Mouse (Mus musculus): ENCODE measurements around the gene Gm49322. TPM values are rescaled to one million over a fixed set of nuclear protein-coding genes. Genes with fewer than 3 reads are reported as not detected.
A peak's percentile ranks its signal among the peaks of the same experiment; 100 is the strongest.

The Gm49322 gene
- polyA plus RNA-seq, 1 experiment from 2014 or later, result 3.0 TPM

DNA sequence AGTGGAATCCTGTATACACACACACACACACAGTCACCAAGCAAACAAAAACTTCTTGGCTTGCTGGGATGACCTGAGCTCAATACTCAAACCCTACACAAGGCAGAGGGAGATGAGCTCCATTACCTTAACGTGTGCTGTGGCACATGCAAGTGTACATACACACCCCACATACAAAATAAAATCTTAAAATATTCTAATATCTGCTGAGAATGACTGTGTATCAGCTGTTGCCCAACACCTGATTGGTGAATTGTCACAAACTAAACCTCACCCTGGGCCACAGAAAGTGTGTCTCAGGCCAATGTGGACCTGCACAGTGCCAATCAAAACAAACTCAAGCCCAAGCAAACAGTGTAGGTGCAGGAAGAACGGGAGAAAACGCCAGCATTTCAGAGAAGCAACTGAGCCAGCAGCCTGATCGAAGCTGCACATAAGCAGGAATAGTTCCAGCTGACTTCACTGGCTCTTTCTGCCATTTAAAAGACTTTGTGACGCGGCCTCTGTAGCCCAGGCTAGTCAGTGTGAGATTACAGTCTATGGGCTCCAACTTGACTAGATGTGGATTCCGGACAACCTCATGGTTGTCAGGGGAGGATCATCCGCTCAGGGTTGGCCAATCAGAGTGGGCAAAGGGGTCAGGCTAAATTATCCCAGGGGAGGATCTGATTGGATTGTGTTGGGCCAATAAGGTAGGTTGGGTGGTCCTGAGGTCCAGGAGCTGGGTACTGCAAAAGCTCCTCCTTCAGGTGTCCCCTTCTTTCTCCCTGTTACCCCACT lies 13.8 kb downstream of the Gm49322 start:
- Histone ChIP-seq H3K36me3 (peaks cover 18% of the 10 kb centered on the region), H3K4me1 (peaks cover 25% of the 10 kb centered on the region), H3K27me3 (replicated peaks) (no peaks in the 10 kb centered on the region), H3K4me3 (replicated peaks) (no peak overlapping the region), H3K27ac (replicated peaks) (no peak overlapping the region), H3K4me2 (no peak overlapping the region), H3K9me3 (replicated peaks) (no peaks in the 10 kb centered on the region), H3K9ac (replicated peaks) (no peak overlapping the region)
- 33% methylated on average over 8 of the region's 8 CpGs for WGBS
- ATAC-seq (ENCODE audit: low FRiP score), result no peak

DNA sequence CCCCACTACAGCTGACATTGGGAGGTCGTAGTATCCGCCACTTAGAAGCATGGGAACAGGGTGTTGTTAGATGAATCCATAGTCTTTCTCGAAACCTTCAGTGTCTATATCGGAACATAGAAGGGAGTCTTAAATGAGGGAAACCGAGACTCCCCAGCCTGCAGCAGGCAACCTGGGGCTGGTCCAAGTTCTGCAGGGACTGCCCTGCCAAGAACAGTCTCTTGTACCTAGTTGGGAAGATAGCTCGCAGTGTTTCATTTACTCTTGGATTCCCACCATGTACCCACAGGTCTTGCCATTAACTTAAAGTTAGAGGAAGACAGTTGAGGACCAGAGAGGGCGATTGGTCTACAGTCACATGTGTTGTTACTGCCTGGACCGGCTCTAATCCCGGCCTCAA lies 14.5 kb downstream of the Gm49322 start:
- peaks cover 32% of the 10 kb centered on the region for H3K4me1 ChIP-seq
- H3K9ac ChIP-seq (replicated peaks), result no peak overlapping the region
- no peak overlapping the region for H3K4me2 ChIP-seq
- no peaks in the 10 kb centered on the region for H3K27me3 ChIP-seq (replicated peaks)
- ATAC-seq (ENCODE audit: low FRiP score), result no peak
- H3K36me3 ChIP-seq, result peaks cover 11% of the 10 kb centered on the region
- H3K4me3 ChIP-seq (replicated peaks), result no peak overlapping the region
- no peaks in the 10 kb centered on the region for H3K9me3 ChIP-seq (replicated peaks)
- 89% methylated on average over 9 of the region's 9 CpGs for WGBS
- no peak overlapping the region for H3K27ac ChIP-seq (replicated peaks)

DNA sequence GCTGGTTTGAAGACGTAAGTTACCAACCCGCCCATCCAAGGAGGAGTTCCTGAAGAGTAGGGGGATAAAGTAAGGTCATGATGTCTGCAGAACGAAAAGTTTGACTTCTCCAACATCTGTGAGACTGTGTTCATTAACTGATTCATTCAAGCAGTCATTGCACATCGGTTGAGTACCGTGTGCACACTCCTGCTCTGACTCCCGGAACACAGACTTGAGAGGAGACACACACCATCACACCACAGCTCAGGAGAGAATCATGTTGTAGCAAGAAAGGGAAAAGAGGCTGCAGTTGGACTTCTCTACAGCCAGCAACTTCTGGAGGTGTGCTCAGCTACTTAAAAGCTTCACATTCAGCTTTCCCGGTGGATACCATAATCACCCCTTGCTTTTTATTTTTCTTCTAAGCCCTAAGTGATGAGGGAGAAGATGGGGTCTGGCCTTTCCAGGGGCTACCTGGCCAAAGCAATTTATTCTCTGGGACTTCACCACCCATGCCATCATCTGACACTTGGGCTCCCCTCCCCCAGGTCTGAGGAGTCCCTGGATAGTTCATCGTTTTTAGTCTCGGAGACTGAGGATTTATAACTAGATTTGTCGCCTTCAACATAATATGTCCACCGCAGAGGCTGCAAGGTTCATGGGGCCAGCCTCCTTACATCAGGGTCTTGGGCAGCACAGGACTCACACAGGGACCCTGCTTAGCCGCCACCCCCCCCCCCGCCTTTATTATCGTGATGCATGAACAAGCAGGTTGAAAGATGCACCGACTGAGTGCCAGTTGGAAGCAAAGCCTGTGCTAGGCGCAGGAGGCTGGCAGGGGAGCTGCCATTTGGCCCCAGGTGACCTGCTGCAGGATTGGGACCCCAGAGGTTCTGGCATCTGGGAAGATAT lies 15.2 kb downstream of the Gm49322 start:
- WGBS, result 49% methylated on average over 16 of the region's 16 CpGs
- peak overlapping the region; percentile 86 for H3K4me3 ChIP-seq (replicated peaks)
- peak overlapping the region; percentile 93 for H3K27ac ChIP-seq (replicated peaks)
- no peaks in the 10 kb centered on the region for H3K27me3 ChIP-seq (replicated peaks)
- no peak for ATAC-seq (ENCODE audit: low FRiP score)
- peaks cover 39% of the 10 kb centered on the region for H3K4me1 ChIP-seq
- peak overlapping the region; percentile 51 for H3K9ac ChIP-seq (replicated peaks)
- H3K4me2 ChIP-seq, result peak overlapping the region; percentile 69
- H3K36me3 ChIP-seq, result peaks cover 4% of the 10 kb centered on the region; the same call in 1 of the 2 replicates
- no peaks in the 10 kb centered on the region for H3K9me3 ChIP-seq (replicated peaks)

DNA sequence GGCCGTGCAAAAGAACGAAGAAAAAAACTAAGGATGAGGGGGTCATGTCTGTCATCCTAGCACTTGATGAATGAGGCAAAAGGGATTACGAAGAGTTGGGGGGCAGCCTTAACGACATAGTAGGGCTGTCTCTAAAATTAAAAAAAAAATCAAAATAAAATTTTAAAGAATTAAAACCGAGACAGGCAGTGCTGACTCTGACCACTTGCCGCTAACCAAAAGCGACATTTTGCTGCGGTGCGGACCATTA lies 15.8 kb downstream of the Gm49322 start:
- H3K9me3 ChIP-seq (replicated peaks), result no peaks in the 10 kb centered on the region
- peak overlapping the region; percentile 86 for H3K4me3 ChIP-seq (replicated peaks)
- H3K4me2 ChIP-seq, result peak overlapping the region; percentile 69
- peak overlapping the region; percentile 51 for H3K9ac ChIP-seq (replicated peaks)
- ATAC-seq (ENCODE audit: low FRiP score), result no peak
- H3K36me3 ChIP-seq, result no peaks in the 10 kb centered on the region
- peak overlapping the region; percentile 93 for H3K27ac ChIP-seq (replicated peaks)
- H3K27me3 ChIP-seq (replicated peaks), result no peaks in the 10 kb centered on the region
- H3K4me1 ChIP-seq, result peaks cover 43% of the 10 kb centered on the region
- 1% methylated on average over 9 of the region's 9 CpGs for WGBS

- peak overlapping the region; percentile 51 for H3K9ac ChIP-seq (replicated peaks)
- ATAC-seq (ENCODE audit: low FRiP score), result peak; percentile 96
- peak overlapping the region; percentile 69 for H3K4me2 ChIP-seq
- H3K4me1 ChIP-seq, result peaks cover 43% of the 10 kb centered on the region
- peak overlapping the region; percentile 86 for H3K4me3 ChIP-seq (replicated peaks)
- H3K27ac ChIP-seq (replicated peaks), result peak overlapping the region; percentile 93
- no peaks in the 10 kb centered on the region for H3K27me3 ChIP-seq (replicated peaks)
- under 1% methylated on average over 64 of the region's 64 CpGs for WGBS
- no peaks in the 10 kb centered on the region for H3K36me3 ChIP-seq
- no peaks in the 10 kb centered on the region for H3K9me3 ChIP-seq (replicated peaks)
Observed at GRCm38 (mm10) chr10:80621940-80622660, 16.3 kb downstream of the Gm49322 start.

- peak; percentile 6 for ATAC-seq (ENCODE audit: low FRiP score)
- no peaks in the 10 kb centered on the region for H3K27me3 ChIP-seq (replicated peaks)
- peak within 1 kb of the TSS; percentile 97 for H3K4me2 ChIP-seq
- H3K27ac ChIP-seq (replicated peaks), result peak within 1 kb of the TSS; percentile 93
- peak within 1 kb of the TSS; percentile 86 for H3K4me3 ChIP-seq (replicated peaks)
- peak within 1 kb of the TSS; percentile 91 for H3K9ac ChIP-seq (replicated peaks)
- no peaks in the 10 kb centered on the region for H3K36me3 ChIP-seq
- H3K9me3 ChIP-seq (replicated peaks), result no peaks in the 10 kb centered on the region
- WGBS, result under 1% methylated on average over 84 of the region's 85 CpGs
- peaks cover 50% of the 10 kb centered on the region for H3K4me1 ChIP-seq
Observed at GRCm38 (mm10) chr10:80622661-80623456, 17.0 kb downstream of the Gm49322 start, which contains the start of gene Csnk1g2. Gene Csnk1g2 (plus strand): TSS chr10:80622838.

GRCm38 (mm10) chr10:80623457-80624191 lies 17.8 kb downstream of the Gm49322 start:
- peak overlapping the region; percentile 86 for H3K4me3 ChIP-seq (replicated peaks)
- peak overlapping the region; percentile 91 for H3K9ac ChIP-seq (replicated peaks)
- no peaks in the 10 kb centered on the region for H3K36me3 ChIP-seq
- H3K27ac ChIP-seq (replicated peaks), result peak overlapping the region; percentile 93
- ATAC-seq (ENCODE audit: low FRiP score), result no peak
- 17% methylated on average over 15 of the region's 15 CpGs for WGBS
- H3K4me1 ChIP-seq, result peaks cover 50% of the 10 kb centered on the region
- peak overlapping the region; percentile 97 for H3K4me2 ChIP-seq
- H3K27me3 ChIP-seq (replicated peaks), result no peaks in the 10 kb centered on the region
- no peaks in the 10 kb centered on the region for H3K9me3 ChIP-seq (replicated peaks)

DNA sequence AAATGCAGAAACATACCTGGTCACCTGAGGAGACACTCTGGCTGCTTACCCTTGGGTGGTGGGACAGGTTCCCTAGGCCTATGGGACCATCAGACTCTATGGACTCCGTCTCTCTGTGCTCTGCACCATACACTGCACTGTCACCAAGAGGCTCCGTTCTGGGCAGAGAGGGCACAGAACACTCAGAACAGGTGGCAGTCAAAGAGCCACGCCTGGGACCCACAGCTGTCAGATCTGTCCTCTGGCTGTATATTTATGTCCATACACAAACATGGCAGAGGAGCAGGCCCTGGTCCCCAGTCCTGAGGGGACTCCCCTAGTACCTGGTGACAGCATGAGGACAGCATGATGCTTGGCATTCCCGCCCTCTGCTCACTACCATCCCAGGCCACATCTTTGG lies 19.9 kb downstream of the Gm49322 start:
- no peak overlapping the region for H3K27ac ChIP-seq (replicated peaks)
- H3K9ac ChIP-seq (replicated peaks), result no peak overlapping the region
- peaks cover 63% of the 10 kb centered on the region for H3K4me1 ChIP-seq
- no peaks in the 10 kb centered on the region for H3K9me3 ChIP-seq (replicated peaks)
- ATAC-seq (ENCODE audit: low FRiP score), result no peak
- no peaks in the 10 kb centered on the region for H3K27me3 ChIP-seq (replicated peaks)
- H3K4me2 ChIP-seq, result no peak overlapping the region
- WGBS, result 90% methylated on average over 4 of the region's 4 CpGs
- H3K36me3 ChIP-seq, result no peaks in the 10 kb centered on the region
- H3K4me3 ChIP-seq (replicated peaks), result no peak overlapping the region

GRCm38 (mm10) chr10:80627685-80628084 lies 21.9 kb downstream of the Gm49322 start:
- no peak overlapping the region for H3K4me3 ChIP-seq (replicated peaks)
- H3K9ac ChIP-seq (replicated peaks), result no peak overlapping the region
- no peak overlapping the region for H3K27ac ChIP-seq (replicated peaks)
- WGBS, result 57% methylated on average over 2 of the region's 2 CpGs
- H3K4me1 ChIP-seq, result peaks cover 57% of the 10 kb centered on the region
- H3K4me2 ChIP-seq, result no peak overlapping the region
- no peaks in the 10 kb centered on the region for H3K36me3 ChIP-seq
- H3K9me3 ChIP-seq (replicated peaks), result no peaks in the 10 kb centered on the region
- no peaks in the 10 kb centered on the region for H3K27me3 ChIP-seq (replicated peaks)
- ATAC-seq (ENCODE audit: low FRiP score), result no peak

DNA sequence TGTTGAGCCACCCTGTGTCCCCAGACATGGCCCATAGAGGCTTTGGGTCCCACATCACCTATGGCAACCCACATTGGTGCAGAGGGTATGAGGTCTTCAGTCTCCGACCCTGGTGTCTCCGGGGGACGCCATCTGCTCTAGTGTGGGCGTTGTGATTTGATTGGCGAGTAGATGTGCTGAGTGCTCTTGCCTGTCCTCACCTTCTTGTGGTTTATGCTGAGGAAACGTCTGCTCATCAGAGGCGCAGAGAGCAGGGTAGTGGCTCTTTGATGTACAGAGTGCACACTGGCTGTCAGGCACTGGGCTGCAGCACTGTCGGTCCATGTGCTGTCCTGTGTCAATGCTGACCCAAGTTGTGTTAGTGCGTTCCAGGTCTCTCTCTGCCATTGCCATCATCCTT lies 23.1 kb downstream of the Gm49322 start:
- 81% methylated on average over 9 of the region's 9 CpGs for WGBS
- Histone ChIP-seq H3K9ac (replicated peaks) (no peak overlapping the region), H3K36me3 (no peaks in the 10 kb centered on the region; the same call in 1 of the 2 replicates), H3K27ac (replicated peaks) (no peak overlapping the region), H3K9me3 (replicated peaks) (no peaks in the 10 kb centered on the region), H3K27me3 (replicated peaks) (no peaks in the 10 kb centered on the region), H3K4me1 (peaks cover 47% of the 10 kb centered on the region), H3K4me2 (no peak overlapping the region), H3K4me3 (replicated peaks) (no peak overlapping the region)
- ATAC-seq (ENCODE audit: low FRiP score), result no peak

Measured in neural tube, embryonic 15.5 days (tissue).